Mouse (Mus musculus) forebrain, embryonic 10.5 days (tissue): Measurements from ENCODE around the gene 1700040F15Rik. TPM values are rescaled to one million over a fixed set of nuclear protein-coding genes. Genes with fewer than 3 reads are reported as not detected.
"Not testable (repeated sequence)": the region's sequence is repeated elsewhere in the genome, so short reads cannot be mapped to it uniquely, and the experiment has no call there.

Experiments
- DNase-seq: peaks from one replicate; pipeline ENCODE4 v3.0.0-alpha.2; 2017; ENCODE audit warnings: low spot score; ENCODE audit errors: extremely low spot score
- H3K27ac ChIP-seq: fragments of 300-500 bp; sonication (generic); 2 replicates; pipeline ENCODE4 v1.5.1; 2016; ENCODE audit warnings: mild to moderate bottlenecking
- H3K27me3 ChIP-seq: fragments of 300-500 bp; sonication (generic); 2 replicates; pipeline ENCODE4 v1.6.1; 2016; ENCODE audit warnings: mild to moderate bottlenecking; ENCODE audit not compliant: poor library complexity, severe bottlenecking
- H3K36me3 ChIP-seq: fragments of 300-500 bp; sonication (generic); replicated peaks from 2 replicates; pipeline ENCODE4 v1.6.1; 2016; ENCODE audit warnings: mild to moderate bottlenecking, moderate library complexity
- H3K4me1 ChIP-seq: fragments of 300-500 bp; sonication (generic); 2 replicates; pipeline ENCODE4 v1.6.1; 2016
- H3K4me3 ChIP-seq: fragments of 300-500 bp; sonication (generic); 2 replicates; pipeline ENCODE4 v1.5.1; 2016; ENCODE audit warnings: mild to moderate bottlenecking, moderate library complexity
- H3K9me3 ChIP-seq: fragments of 300-500 bp; sonication (generic); 2 replicates; pipeline ENCODE4 v1.6.1; 2016; ENCODE audit warnings: mild to moderate bottlenecking, moderate library complexity
- WGBS: fragments of 180-500 bp; shearing (Covaris S2); methylation state at CpG from one replicate; pipeline ENCODE4 v1.1.7; 2016; 5-methylcytosine and 5-hydroxymethylcytosine counted together
- polyA plus RNA-seq: library from polyadenylated mRNA; unstranded; fragments of >200 nt; fragmentation: Nextera tagmentation; extraction: Ambion mirVana; gene quantifications from 2 replicates; pipeline ENCODE4 v1.2.1, GENCODE M21; 2016

The 1700040F15Rik gene
- not detected in 2 replicates for polyA plus RNA-seq

- not testable (repeated sequence) for H3K36me3 ChIP-seq, H3K27ac ChIP-seq, H3K27me3 ChIP-seq, H3K9me3 ChIP-seq, H3K4me3 ChIP-seq, DNase-seq, H3K4me1 ChIP-seq
- WGBS = no CpG with 5 or more reads among the region's 8 CpGs
These were observed at the start of gene 1700040F15Rik for GRCm38 (mm10) chrY:61101947-61102346. Gene 1700040F15Rik, plus strand, starts transcription at chrY:61102247.
